Mouse (Mus musculus): ENCODE results near the gene Elmo1.

GRCm38 (mm10) chr13:20523671-20524070 lies 433.3 kb downstream of the Elmo1 start:
- TF ChIP-seq CTCF (IDR thresholded peaks at IDR 0.05; ENCODE audit: low read depth, low read length) (no peak), POLR2A (IDR thresholded peaks at IDR 0.05; ENCODE audit: insufficient read depth, low read length) (no peak), EP300 (IDR thresholded peaks at IDR 0.05; ENCODE audit: insufficient read depth, low read depth, low read length) (no peak)

Data from ES-Bruce4 (cell line).